Mouse (Mus musculus) embryo, embryonic 9.5 days (tissue): ENCODE data around the gene Tlk2.

Experiments
- DNase-seq: peaks from one replicate; pipeline ENCODE4 v3.0.0-alpha.2; 2017; ENCODE audit errors: extremely low spot score

The Tlk2 gene

GRCm38 (mm10) chr11:105261601-105262351 is 83.2 kb downstream of the Tlk2 start:
- no peak for DNase-seq

- no peak for DNase-seq
Observed at GRCm38 (mm10) chr11:105264506-105264905, 85.9 kb downstream of the Tlk2 start.

- no peak for DNase-seq
Observed at GRCm38 (mm10) chr11:105264988-105265387, 86.4 kb downstream of the Tlk2 start.

GRCm38 (mm10) chr11:105270155-105270554 is 91.5 kb downstream of the Tlk2 start:
- peak; percentile 57 for DNase-seq

- DNase-seq = no peak
Observed at GRCm38 (mm10) chr11:105280456-105280855, 101.8 kb downstream of the Tlk2 start.

- no peak for DNase-seq
Observed at GRCm38 (mm10) chr11:105281291-105281690, 102.7 kb downstream of the Tlk2 start.

GRCm38 (mm10) chr11:105281763-105282459 is 103.3 kb downstream of the Tlk2 start:
- DNase-seq = no peak

- DNase-seq = peak; percentile 58
Observed at GRCm38 (mm10) chr11:105282460-105282859, 103.9 kb downstream of the Tlk2 start.

- DNase-seq = no peak
Observed at GRCm38 (mm10) chr11:105283016-105283415, 104.4 kb downstream of the Tlk2 start.

- DNase-seq = peak; percentile 57
Observed at GRCm38 (mm10) chr11:105285720-105286119, 107.1 kb downstream of the Tlk2 start.

- DNase-seq = no peak
Observed at GRCm38 (mm10) chr11:105289403-105289802, 110.8 kb downstream of the Tlk2 start.

- peak; percentile 82 for DNase-seq
Observed at GRCm38 (mm10) chr11:105291681-105292123, 113.1 kb downstream of the Tlk2 start.

GRCm38 (mm10) chr11:105292124-105293071 is 113.8 kb downstream of the Tlk2 start, which contains the start of gene Mrc2:
TSS of gene Mrc2 (plus strand) at chr11:105292643.
- DNase-seq = peak; percentile 88

GRCm38 (mm10) chr11:105293101-105293581 is 114.5 kb downstream of the Tlk2 start:
- DNase-seq = peak; percentile 88

GRCm38 (mm10) chr11:105293901-105294494 is 115.4 kb downstream of the Tlk2 start:
- peak; percentile 43 for DNase-seq

GRCm38 (mm10) chr11:105296084-105296483 is 117.5 kb downstream of the Tlk2 start:
- no peak for DNase-seq

GRCm38 (mm10) chr11:105310197-105310596 is 131.6 kb downstream of the Tlk2 start:
- no peak for DNase-seq

GRCm38 (mm10) chr11:105311291-105311975 is 132.8 kb downstream of the Tlk2 start:
- DNase-seq = no peak

GRCm38 (mm10) chr11:105312311-105312942 is 133.8 kb downstream of the Tlk2 start:
- no peak for DNase-seq

- DNase-seq = peak; percentile 72
Observed at GRCm38 (mm10) chr11:105312972-105313632, 134.5 kb downstream of the Tlk2 start.
